Mouse (Mus musculus) midbrain, embryonic 16.5 days (tissue): ENCODE results near the gene Il1rapl1. TPM values are rescaled to one million over a fixed set of nuclear protein-coding genes. Genes with fewer than 3 reads are reported as not detected.
A peak's percentile ranks its signal among the peaks of the same experiment; 100 is the strongest.

Source experiments
- ATAC-seq: fragments of 200-750 bp; cut with Nextera tagmentation; 2 replicates; pipeline ENCODE4 v1.8.0; 2017; ENCODE audit warnings: moderate TSS enrichment
- H3K27ac ChIP-seq: fragments of 300-500 bp; sonication (generic); 2 replicates; pipeline ENCODE4 v1.5.1; 2014; ENCODE audit warnings: mild to moderate bottlenecking, low read length, mixed read lengths
- H3K27me3 ChIP-seq: fragments of 300-500 bp; sonication (generic); 2 replicates; pipeline ENCODE4 v1.6.1; 2014; ENCODE audit warnings: low read depth, low read length, mixed read lengths; ENCODE audit not compliant: control insufficient read depth, insufficient read depth
- H3K36me3 ChIP-seq: fragments of 300-500 bp; sonication (generic); 2 replicates; pipeline ENCODE4 v1.6.1; 2014; ENCODE audit warnings: mild to moderate bottlenecking, low read length, moderate library complexity, mixed read lengths; ENCODE audit not compliant: control insufficient read depth, insufficient read depth
- H3K4me1 ChIP-seq: fragments of 300-500 bp; sonication (generic); 2 replicates; pipeline ENCODE4 v1.6.1; 2014; ENCODE audit warnings: mild to moderate bottlenecking, low read length, mixed read lengths; ENCODE audit not compliant: control insufficient read depth, insufficient read depth
- H3K4me2 ChIP-seq: fragments of 300-500 bp; sonication (generic); 2 replicates; pipeline ENCODE4 v1.6.1; 2014; ENCODE audit warnings: mild to moderate bottlenecking, low read length, mixed read lengths
- H3K4me3 ChIP-seq: fragments of 300-500 bp; sonication (generic); 2 replicates; pipeline ENCODE4 v1.5.1; 2014; ENCODE audit warnings: low read depth, mild to moderate bottlenecking, low read length, moderate library complexity, mixed read lengths
- H3K9ac ChIP-seq: fragments of 300-500 bp; sonication (generic); 2 replicates; pipeline ENCODE4 v1.6.1; 2014; ENCODE audit warnings: low read depth, low read length, mixed read lengths
- H3K9me3 ChIP-seq: fragments of 300-500 bp; sonication (generic); replicated peaks from 2 replicates; pipeline ENCODE4 v1.6.1; 2014; ENCODE audit warnings: mild to moderate bottlenecking, low read length, mixed read lengths; ENCODE audit not compliant: control insufficient read depth, poor library complexity, severe bottlenecking
- WGBS: fragments of 180-500 bp; shearing (Covaris S2); extraction: QIAGEN DNeasy Blood & Tissue Kit; methylation state at CpG from one replicate; pipeline ENCODE4 v1.1.7; 2014; 5-methylcytosine and 5-hydroxymethylcytosine counted together
- polyA plus RNA-seq: library from polyadenylated mRNA; unstranded; fragments of >200 nt; fragmentation: Nextera tagmentation; extraction: Ambion mirVana; gene quantifications from 2 replicates; pipeline ENCODE4 v1.2.1, GENCODE M21; 2015

Gene Il1rapl1
- polyA plus RNA-seq, result 5.5 and 6.4 TPM in 2 replicates

DNA sequence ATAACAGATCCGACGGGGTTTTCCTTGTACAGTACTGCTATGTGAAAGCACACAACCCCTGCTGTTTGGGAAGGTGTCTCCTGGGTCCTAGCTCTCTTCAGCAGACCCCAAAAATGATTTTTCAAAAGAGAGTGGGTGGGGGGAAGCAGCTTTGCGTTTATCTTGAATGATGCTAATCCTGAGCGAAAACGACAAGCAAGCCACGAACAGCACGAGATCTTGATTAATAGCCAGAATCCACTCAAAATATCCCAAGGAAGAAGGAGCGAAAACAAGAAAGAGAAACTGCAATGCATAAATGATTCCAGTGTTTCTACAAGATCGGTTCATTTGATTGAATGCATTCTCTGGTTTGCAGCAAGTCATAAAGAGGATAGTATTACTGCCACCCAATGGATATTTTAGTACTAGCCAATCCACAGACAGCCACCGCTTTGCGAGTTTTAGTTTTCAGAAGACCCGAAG, at the start of gene Il1rapl1:
Gene Il1rapl1 (minus strand): TSS at position 37 of the 465 bp plus-strand sequence.
- Histone ChIP-seq H3K4me1 (no peaks in the 10 kb centered on the region), H3K4me2 (peak within 1 kb of the TSS; percentile 52), H3K36me3 (no peaks in the 10 kb centered on the region), H3K9ac (peak within 1 kb of the TSS; percentile 57), H3K4me3 (peak within 1 kb of the TSS; percentile 47), H3K9me3 (no peaks in the 10 kb centered on the region), H3K27me3 (no peaks in the 10 kb centered on the region), H3K27ac (peak within 1 kb of the TSS; percentile 80)
- 19% methylated on average over 12 of the region's 12 CpGs for WGBS
- ATAC-seq, result peak; percentile 77

DNA sequence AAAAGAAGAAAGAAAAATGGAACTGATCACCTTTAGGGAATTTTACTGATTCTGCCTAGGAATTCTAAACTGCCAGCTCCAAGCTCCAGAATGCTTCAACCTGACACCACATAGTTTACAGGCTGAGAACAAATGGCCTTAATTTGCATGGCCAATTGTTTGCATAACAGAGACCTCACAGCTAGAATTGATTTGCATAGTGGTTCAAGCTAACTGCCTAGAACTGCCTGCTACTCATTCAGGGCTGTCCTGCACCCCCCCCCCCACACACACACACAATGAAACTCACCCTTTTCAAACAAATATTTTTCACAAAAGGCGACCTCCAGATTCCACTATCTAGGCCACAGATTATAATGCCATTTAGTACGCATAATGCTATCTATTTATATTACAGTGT, 42.6 kb upstream of the Il1rapl1 start:
- no peak for ATAC-seq

DNA sequence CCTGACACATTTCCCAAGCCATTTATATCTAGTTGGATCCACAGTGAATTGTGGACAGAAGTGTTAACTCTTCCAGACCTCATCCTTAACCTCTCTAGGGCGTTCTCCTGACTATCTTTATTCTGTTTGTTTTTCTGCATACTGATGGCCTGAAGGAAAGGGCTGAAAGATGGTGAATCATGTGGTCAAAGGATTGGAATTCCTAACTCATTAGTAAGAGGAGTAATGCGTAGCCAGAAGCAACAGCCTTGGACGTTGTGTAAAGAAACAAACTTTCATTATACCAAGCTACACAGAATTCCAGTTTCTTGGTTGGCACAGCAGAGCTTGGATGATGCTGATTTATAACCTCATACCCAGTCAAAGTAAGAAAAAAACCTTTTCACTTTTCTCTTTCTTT, 10.2 kb upstream of the Il1rapl1 start:
- Histone ChIP-seq H3K36me3 (no peaks in the 10 kb centered on the region), H3K4me2 (no peak overlapping the region), H3K4me3 (no peak overlapping the region), H3K27ac (no peak overlapping the region), H3K4me1 (no peaks in the 10 kb centered on the region), H3K9me3 (no peaks in the 10 kb centered on the region), H3K27me3 (no peaks in the 10 kb centered on the region), H3K9ac (no peak overlapping the region)
- no peak for ATAC-seq
- WGBS, result 66% methylated on average over 3 of the region's 3 CpGs

More for the DNA sequence above, 42.6 kb upstream of the Il1rapl1 start:
- no peak overlapping the region for H3K27ac ChIP-seq
- H3K9me3 ChIP-seq, result no peaks in the 10 kb centered on the region
- no peaks in the 10 kb centered on the region for H3K27me3 ChIP-seq
- no peak overlapping the region for H3K9ac ChIP-seq
- 38% methylated on average over 2 of the region's 2 CpGs for WGBS
- no peaks in the 10 kb centered on the region for H3K36me3 ChIP-seq
- no peak overlapping the region for H3K4me2 ChIP-seq
- H3K4me1 ChIP-seq, result no peaks in the 10 kb centered on the region
- H3K4me3 ChIP-seq, result no peak overlapping the region

DNA sequence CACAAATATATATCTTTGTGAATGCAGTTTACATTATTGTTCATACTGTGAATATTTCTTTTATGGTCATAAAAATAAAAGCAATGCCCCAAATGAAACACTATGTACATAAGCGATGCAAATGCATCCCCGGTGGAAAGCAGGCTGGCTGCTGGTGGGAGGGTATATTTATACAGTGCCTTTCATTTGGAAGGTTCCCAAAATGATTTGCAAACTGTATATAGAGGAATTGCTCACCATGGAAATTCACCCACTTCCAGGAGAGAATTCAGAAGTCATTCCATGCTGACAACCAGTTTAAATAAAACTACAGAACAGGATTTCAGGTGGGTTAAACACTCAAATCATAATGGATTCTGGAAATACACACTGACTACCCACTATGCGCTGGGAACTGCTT, 4.6 kb upstream of the Il1rapl1 start:
- 81% methylated on average over 3 of the region's 3 CpGs for WGBS
- ATAC-seq, result no peak
- no peaks in the 10 kb centered on the region for H3K27me3 ChIP-seq

DNA sequence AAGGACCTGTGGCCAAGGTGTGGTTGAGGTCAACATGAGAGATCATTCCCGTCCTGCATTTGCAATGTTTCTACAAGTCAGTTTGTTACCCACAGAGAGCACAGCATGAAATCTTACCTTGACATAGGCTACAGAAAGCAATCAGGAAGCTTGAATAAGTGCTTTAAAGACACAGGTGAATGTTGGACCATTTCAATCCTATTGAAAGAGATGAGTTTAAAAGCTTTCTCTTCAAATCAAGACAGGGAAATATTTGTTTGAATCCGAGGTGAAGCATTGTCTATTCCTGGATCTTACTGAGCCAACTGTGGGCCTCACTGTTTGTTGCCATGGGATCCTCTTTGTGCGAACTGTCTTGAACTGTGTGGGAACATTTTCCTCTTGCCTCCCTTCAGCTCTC, 2.4 kb upstream of the Il1rapl1 start:
- Histone ChIP-seq H3K36me3 (no peaks in the 10 kb centered on the region), H3K4me3 (no peak overlapping the region), H3K9ac (no peak overlapping the region), H3K4me2 (no peak overlapping the region), H3K4me1 (no peaks in the 10 kb centered on the region), H3K27me3 (no peaks in the 10 kb centered on the region), H3K9me3 (no peaks in the 10 kb centered on the region), H3K27ac (no peak overlapping the region)
- ATAC-seq, result no peak
- WGBS, result 46% methylated on average over 3 of the region's 3 CpGs

More for the DNA sequence above, 4.6 kb upstream of the Il1rapl1 start:
- Histone ChIP-seq H3K4me2 (no peak overlapping the region), H3K27ac (no peak overlapping the region), H3K36me3 (no peaks in the 10 kb centered on the region), H3K9ac (no peak overlapping the region), H3K4me3 (no peak overlapping the region), H3K4me1 (no peaks in the 10 kb centered on the region), H3K9me3 (no peaks in the 10 kb centered on the region)

DNA sequence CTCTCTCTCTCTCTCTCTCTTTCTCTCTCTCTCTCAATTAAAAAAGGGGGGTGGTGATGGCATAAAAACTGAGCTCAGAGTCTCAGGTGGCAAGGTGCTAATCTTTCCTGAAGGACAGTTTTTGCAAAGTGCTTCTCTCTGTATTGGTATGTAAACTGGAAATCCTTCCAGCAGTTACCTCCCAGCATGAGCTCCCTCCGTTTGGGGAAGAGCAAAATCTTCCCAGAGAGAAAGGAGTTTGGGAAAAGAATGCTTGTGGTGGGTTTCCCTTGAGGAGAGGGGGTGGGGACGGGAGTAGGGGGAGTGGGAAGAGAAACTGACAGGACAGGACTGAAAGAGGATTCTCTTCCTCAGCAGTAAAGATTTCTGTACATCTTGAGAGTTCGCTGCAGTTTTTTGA, 881 bp upstream of the Il1rapl1 start:
- Histone ChIP-seq H3K4me1 (no peaks in the 10 kb centered on the region), H3K27me3 (no peaks in the 10 kb centered on the region), H3K27ac (no peak overlapping the region)

DNA sequence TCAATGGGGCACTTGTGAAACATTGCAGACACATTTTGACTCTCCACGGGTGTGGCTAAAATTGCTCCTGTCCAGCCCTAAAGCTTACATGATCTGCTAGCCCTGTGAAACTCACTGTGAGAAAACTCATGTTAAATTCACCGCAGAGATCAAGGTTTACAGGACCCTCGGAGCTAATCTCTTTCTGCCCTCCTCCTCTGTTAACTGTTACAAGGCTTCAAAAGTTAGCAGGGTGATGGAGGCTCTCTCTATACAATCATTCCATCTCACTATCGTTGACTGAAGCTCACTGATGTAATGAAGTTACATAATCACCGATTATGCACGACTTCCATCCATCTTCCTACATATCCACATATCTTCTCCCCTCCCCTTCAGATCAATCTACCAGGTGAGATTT, 1.9 kb downstream of the Il1rapl1 start:
- H3K9ac ChIP-seq, result 0 out of 2 replicates have a peak overlapping the region, but pooled peaks have one; percentile 34
- ATAC-seq, result no peak
- 51% methylated on average over 6 of the region's 6 CpGs for WGBS

More for the DNA sequence above, 881 bp upstream of the Il1rapl1 start:
- 17% methylated on average over 3 of the region's 3 CpGs for WGBS
- peak overlapping the region; percentile 52 for H3K4me2 ChIP-seq
- H3K36me3 ChIP-seq, result no peaks in the 10 kb centered on the region
- ATAC-seq, result 0 out of 2 replicates have a peak, but pooled peaks have one; percentile 4
- no peak overlapping the region for H3K9ac ChIP-seq
- H3K4me3 ChIP-seq, result peak overlapping the region; percentile 47
- H3K9me3 ChIP-seq, result no peaks in the 10 kb centered on the region

DNA sequence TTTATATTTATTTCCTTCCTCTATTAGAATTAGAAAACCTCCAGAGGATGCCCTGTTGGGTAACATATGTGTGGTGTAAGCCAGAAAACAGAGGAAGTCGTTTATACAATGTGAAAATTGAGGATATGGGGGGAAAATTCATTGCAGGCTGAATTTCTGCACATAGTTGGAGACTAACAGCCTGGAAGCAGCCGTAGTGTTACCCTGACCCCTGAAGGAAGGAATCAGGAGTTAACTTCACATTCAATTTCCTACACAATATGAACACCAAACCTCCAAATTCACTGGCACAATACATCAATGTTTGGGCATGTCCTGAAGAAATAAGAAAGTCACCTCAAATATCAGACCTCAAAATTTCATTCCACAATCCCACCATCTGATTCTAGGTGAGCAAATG, 3.2 kb downstream of the Il1rapl1 start:
- peak overlapping the region; percentile 52 for H3K4me2 ChIP-seq
- no peak overlapping the region for H3K27ac ChIP-seq
- no peaks in the 10 kb centered on the region for H3K27me3 ChIP-seq
- H3K4me1 ChIP-seq, result no peaks in the 10 kb centered on the region
- no peaks in the 10 kb centered on the region for H3K36me3 ChIP-seq
- no peak overlapping the region for H3K9ac ChIP-seq
- H3K9me3 ChIP-seq, result no peaks in the 10 kb centered on the region
- peak overlapping the region; percentile 47 for H3K4me3 ChIP-seq
- ATAC-seq, result no peak
- WGBS, result 31% methylated on average over 2 of the region's 2 CpGs

More for the DNA sequence above, 1.9 kb downstream of the Il1rapl1 start:
- H3K4me2 ChIP-seq, result peak overlapping the region; percentile 52
- no peaks in the 10 kb centered on the region for H3K4me1 ChIP-seq
- H3K4me3 ChIP-seq, result peak overlapping the region; percentile 47
- H3K27me3 ChIP-seq, result no peaks in the 10 kb centered on the region
- no peak overlapping the region for H3K27ac ChIP-seq
- no peaks in the 10 kb centered on the region for H3K36me3 ChIP-seq
- H3K9me3 ChIP-seq, result no peaks in the 10 kb centered on the region

DNA sequence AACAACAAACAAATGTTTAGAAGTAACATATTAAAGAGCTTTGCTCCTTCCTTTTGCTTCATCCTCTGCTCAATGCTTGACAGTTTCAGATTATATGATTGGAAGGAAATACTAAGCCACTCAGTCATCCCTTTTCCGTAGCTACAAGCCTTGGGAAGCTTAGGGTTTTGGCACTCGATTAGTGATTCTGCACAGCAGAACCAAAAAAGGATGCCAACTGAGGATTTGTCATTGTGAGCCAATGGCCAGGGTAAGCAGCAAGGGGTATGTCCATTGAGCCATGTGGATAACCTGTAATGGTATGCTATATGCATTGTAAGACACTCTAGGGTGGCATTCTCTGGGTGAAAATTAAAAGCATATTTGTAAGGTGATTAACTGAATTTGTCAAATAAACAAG, 5.7 kb downstream of the Il1rapl1 start:
- Histone ChIP-seq H3K4me2 (no peak overlapping the region), H3K27me3 (no peaks in the 10 kb centered on the region), H3K4me1 (no peaks in the 10 kb centered on the region), H3K9ac (no peak overlapping the region), H3K36me3 (no peaks in the 10 kb centered on the region), H3K4me3 (no peak overlapping the region), H3K27ac (no peak overlapping the region), H3K9me3 (no peaks in the 10 kb centered on the region)
- WGBS, result 59% methylated on average over 2 of the region's 2 CpGs
- no peak for ATAC-seq
